Mouse (Mus musculus): ENCODE data around the gene Stard5.

Gene Stard5

DNA sequence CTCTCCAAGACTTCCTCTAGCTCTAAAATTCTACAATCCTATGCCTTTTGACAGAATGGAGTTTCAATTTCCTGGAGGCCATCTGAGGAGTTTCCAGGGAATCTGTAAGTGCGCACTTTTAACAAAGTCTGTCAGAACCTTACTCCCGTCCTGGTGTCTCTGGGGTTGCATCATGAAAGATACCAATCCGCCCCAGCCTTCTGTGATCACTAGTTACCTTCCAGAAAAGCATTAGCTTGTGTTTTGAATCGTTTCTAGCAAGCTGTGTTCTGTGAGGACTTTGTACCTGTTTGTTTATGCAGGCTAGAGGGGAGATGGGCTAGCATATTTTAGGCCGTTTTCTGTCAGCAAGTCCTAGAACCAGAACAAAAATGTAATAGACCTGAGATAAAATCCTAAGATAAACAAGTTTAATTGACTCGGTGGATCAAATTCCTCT, 942 bp downstream of the Stard5 start:
- no peak for DNase-seq (ENCODE audit: low read depth, low spot score)

- DNase-seq (ENCODE audit: low read depth, low spot score): no peak
Measured at GRCm38 (mm10) chr7:83633856-83634255, 2.1 kb downstream of the Stard5 start.

DNA sequence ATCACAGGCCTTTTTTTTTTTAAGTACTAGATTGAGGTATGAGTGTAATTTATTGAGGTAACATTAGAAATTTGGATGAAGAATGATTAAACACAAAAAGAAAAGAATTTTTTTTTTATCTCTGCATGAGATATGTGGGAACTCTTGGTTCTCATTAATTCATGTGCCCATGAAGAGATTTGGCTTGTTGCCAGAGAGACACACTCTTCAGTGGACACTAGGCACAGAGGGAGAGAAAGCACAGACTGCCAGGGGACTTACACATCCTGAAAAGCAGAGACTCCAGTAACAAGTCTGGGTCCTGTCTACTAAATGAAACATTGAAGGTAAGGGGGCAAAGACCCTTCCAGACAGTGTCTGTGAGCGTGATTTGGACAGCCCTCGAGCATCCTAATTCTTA, 4.0 kb downstream of the Stard5 start:
- DNase-seq (ENCODE audit: low read depth, low spot score): no peak

DNA sequence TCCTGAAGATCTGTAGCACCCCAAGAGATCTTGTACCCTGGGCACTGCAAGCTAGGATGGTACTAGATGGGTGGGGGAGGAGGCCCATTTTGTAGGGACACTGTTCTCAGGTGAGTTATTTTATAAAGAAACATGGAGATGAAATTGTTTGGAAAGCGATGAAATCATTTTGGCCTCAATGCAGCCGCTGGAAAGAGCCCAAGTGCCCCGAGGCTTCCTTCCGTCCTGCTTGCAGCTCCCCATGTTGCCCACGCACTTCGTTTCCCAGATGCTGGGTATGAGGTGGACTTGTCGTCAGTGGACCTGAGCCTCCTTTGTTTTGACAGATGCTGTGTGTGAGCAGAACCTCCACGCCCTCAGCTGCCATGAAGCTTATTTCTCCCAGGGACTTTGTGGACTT, 4.7 kb downstream of the Stard5 start:
- DNase-seq (ENCODE audit: low read depth, low spot score): no peak

DNA sequence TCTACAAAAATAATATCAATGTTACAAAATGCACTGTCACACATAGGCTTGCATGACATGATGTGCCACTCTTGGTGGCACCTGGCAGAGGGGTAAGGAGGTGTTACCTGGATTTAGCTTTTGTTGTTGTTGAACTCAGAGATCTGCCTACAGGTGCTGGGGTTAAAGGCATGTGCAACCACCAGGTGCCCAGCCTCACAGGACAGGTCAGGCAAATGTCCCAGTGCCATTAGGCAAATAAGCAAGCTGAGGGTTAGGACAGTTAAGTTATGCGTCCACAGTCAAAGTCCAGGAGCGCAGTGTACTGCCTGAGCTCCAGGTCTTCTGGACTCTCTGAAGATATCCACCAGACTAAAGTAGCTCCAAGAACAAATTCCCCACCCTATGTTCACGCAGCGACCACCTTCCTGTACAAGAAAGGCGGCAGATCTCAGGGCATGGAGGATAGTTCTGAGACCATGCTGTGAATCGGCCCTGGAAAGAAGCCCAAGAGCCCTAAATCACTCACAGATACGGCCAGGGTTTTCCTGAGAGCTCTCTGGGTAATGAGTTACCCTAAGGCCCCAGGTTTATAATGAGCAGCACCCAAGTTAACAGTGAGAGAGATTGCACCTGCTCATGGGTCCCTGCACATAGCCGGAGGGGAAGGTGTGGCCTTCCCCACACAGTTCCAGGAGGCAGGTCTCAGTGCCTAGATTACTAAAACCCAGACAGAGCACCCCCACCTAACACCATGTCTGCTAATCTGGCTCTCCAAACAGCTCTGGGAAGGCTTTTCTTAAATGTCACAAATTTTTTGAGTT, 6.2 kb downstream of the Stard5 start:
- no peak for DNase-seq (ENCODE audit: low read depth, low spot score)

GRCm38 (mm10) chr7:83639084-83639483, 7.3 kb downstream of the Stard5 start:
- DNase-seq (ENCODE audit: low read depth, low spot score): no peak

GRCm38 (mm10) chr7:83640581-83640980, 8.8 kb downstream of the Stard5 start:
- no peak for DNase-seq (ENCODE audit: low read depth, low spot score)

GRCm38 (mm10) chr7:83641163-83641562, 9.4 kb downstream of the Stard5 start:
- peak; percentile 31 for DNase-seq (ENCODE audit: low read depth, low spot score)

- DNase-seq (ENCODE audit: low read depth, low spot score): no peak
Measured at GRCm38 (mm10) chr7:83643581-83643980, 11.8 kb downstream of the Stard5 start.

DNA sequence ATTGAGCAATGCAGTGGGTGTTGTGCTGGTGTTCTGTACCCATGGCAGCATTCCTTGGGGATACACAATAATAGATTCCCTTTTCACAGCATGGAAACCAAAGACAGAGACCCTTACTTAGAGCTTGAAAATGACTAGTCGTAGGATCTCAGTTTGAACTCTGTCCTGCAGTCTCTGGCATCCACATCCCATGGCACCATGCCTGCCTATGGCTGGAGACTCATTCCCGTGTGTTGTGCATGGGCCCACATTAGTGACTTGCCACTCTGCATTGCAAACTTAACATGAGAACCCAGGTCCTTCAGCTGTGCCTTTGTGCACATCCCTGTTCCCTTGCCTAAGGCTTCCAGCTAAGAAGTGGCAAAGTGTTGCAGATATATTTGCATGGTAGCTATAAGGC, 13.0 kb downstream of the Stard5 start:
- DNase-seq (ENCODE audit: low read depth, low spot score): no peak

GRCm38 (mm10) chr7:83645476-83645875, 13.7 kb downstream of the Stard5 start:
- DNase-seq (ENCODE audit: low read depth, low spot score): no peak

DNA sequence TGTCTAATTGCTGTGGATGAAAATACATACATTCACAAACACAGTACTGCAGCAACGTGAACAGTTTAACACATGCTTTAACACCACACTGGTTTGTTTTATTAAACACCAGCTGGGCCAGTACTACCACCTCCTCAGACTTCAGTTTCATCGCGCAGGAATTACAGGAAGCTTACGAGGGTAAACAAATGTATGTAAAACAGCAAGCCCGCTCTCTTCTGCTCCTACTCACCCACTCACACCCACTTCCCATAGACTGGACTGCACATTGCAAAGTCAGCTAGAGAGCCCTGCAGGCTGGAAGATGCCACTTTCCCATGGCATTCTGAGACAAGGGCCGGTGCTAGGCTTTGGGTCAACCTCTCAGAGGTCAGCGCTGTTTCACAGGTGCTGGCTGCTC, 17.0 kb downstream of the Stard5 start:
- no peak for DNase-seq (ENCODE audit: low read depth, low spot score)

DNA sequence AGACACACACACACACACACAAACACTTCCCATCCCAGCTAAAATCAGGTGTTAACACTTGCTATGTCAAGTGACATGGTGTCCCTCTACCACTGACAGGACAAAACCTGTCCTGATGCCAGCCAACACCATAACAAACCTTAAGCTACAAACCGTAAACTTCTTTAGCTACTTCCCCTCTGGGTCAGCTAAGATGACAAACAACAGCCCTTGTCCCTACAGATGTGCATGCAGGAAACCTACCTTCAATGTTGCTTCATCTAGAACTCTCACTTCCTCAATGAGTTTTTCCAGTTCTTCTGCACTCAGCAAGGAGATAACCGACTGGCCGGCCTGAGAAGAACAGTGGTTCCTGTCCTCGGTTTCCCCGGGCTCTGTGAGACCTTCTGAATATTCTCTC, 18.9 kb downstream of the Stard5 start:
- DNase-seq (ENCODE audit: low read depth, low spot score): no peak

GRCm38 (mm10) chr7:83652498-83652897, 20.7 kb downstream of the Stard5 start:
- no peak for DNase-seq (ENCODE audit: low read depth, low spot score)

DNA sequence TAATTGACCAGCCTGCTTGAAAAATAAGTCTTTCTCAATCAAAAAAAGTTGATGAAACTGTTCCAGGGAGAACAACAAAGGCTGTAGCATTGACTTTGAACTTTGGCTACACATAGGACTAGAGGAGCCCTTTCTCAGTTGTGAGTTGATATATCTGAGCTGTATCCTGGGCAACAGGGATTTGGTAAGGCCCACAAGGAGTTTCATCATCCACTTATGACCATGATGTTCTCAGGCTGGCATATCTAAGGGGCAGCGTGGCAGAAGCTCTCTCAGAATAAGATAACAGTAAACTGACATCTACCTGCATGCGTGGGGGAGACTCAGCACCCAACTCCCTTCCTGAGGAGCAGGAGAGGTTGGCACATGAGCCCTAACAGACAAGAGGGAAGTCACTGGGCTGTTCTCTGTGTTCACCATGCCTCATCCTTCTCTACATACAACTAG, 21.9 kb downstream of the Stard5 start:
- DNase-seq (ENCODE audit: low read depth, low spot score): no peak

- DNase-seq (ENCODE audit: low read depth, low spot score): no peak
Measured at GRCm38 (mm10) chr7:83654196-83654595, 22.4 kb downstream of the Stard5 start.

DNA sequence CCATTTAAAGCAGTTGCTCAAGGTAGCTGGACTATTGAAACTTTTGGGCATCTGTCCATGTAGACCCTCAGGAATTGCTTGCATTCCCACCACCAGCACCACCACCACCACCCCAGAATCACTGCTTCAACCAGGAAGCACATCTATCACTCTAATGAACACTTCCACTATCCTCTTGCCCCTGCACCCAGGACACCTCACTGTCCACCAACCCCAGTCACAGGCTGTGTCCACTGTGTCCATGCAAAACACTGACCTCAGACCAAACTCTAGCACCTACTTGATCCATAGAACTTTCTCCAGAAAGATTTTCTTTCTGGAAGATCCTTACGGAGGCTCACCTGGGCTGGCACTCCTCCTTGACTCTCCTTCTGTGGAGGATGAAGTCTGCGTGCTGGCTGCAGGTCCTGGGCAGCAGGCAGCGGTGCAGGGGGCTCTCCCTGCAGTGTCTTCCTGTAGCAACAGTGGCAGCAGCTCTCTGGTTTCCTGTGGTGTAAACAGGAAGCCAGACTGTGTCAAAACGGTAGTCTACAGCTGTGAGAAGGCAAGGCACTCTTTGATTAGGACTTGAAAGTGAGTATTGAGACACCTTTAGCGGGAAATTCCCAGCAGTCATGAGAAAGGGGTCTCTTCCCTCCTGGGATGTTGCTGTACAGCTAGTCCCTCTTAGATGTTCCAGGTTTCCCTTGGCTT, 23.3 kb downstream of the Stard5 start:
- DNase-seq (ENCODE audit: low read depth, low spot score): no peak

GRCm38 (mm10) chr7:83658716-83659115, 27.0 kb downstream of the Stard5 start:
- DNase-seq (ENCODE audit: low read depth, low spot score): no peak

GRCm38 (mm10) chr7:83659159-83660065, 27.7 kb downstream of the Stard5 start:
- DNase-seq (ENCODE audit: low read depth, low spot score): peak; percentile 12

GRCm38 (mm10) chr7:83660273-83660691, 28.5 kb downstream of the Stard5 start:
- DNase-seq (ENCODE audit: low read depth, low spot score): peak; percentile 61

- no peak for DNase-seq (ENCODE audit: low read depth, low spot score)
Measured at GRCm38 (mm10) chr7:83661031-83661430, 29.3 kb downstream of the Stard5 start.

GRCm38 (mm10) chr7:83661763-83662162, 30.0 kb downstream of the Stard5 start:
- no peak for DNase-seq (ENCODE audit: low read depth, low spot score)

Data from R1 (cell line).